Mouse (Mus musculus): ENCODE measurements around the gene Rrp1. TPM values are rescaled to one million over a fixed set of nuclear protein-coding genes. Genes with fewer than 3 reads are reported as not detected.
A peak's percentile ranks its signal among the peaks of the same experiment; 100 is the strongest.

Rrp1 gene
- total and polyA plus RNA-seq, 3 experiments = 273 to 417 TPM; not detected in 1

DNA sequence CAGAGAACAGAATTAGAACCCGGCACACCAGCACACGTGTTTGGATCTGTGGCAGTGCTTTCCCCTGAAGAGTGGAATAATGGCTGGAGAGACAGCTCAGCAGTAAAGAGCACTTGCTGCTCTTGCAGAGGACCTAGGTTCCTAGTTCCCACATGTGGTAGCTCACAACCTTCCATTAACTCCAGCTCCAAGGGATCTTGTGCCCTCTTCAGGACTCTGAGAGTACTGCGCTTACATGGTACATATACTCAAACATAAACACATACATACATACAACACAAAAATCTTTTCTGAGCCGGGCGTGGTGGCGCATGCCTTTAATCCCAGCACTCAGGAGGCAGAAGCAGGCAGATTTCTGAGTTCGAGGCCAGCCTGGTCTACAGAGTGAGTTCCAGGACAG lies 34.3 kb downstream of the Rrp1 start:
- H3K4me1 ChIP-seq (ENCODE audit: control insufficient read depth in 1 of 2, insufficient read depth in 2 of 2, low read length in 2 of 2) = peaks cover 0 to 2% of the 10 kb centered on the region in 2 experiments; a peak in 1 of 4 replicates
- H3K4me3 ChIP-seq (ENCODE audit: control insufficient read depth in 1 of 2, insufficient read depth in 1 of 2, low read depth in 2 of 2, low read length in 2 of 2) = no peak overlapping the region
- no peaks in the 10 kb centered on the region for H3K9me3 ChIP-seq (replicated peaks; ENCODE audit: insufficient read depth, low read length)
- H3K27me3 ChIP-seq (ENCODE audit: control insufficient read depth in 1 of 2, insufficient read depth in 2 of 2, low read length in 2 of 2) = no peaks in the 10 kb centered on the region; a peak in 1 of 4 replicates
- TF ChIP-seq RAD21 (IDR thresholded peaks at IDR 0.05; ENCODE audit: low read depth, low read length) (peak; percentile 22), CTCF (IDR thresholded peaks at IDR 0.05 in 2 of 3, conservative IDR thresholded peaks at IDR 0.05 in 1 of 3; ENCODE audit: control insufficient read depth in 1 of 3, insufficient read depth in 1 of 3, low read depth in 2 of 3, low read length in 3 of 3, poor library complexity in 1 of 3, severe bottlenecking in 1 of 3) (peak in 2 of 3 experiments; percentile 29 to 34; a peak in 3 of 6 replicates), ZMIZ1 (IDR thresholded peaks at IDR 0.05; ENCODE audit: low read depth, low read length) (no peak)
- no peak overlapping the region for H3K27ac ChIP-seq (ENCODE audit: control insufficient read depth, low read depth, low read length)
- no peaks in the 10 kb centered on the region for H3K79me2 ChIP-seq (ENCODE audit: control insufficient read depth, insufficient read depth, low read length, poor library complexity)
- peak; percentile 46 for DNase-seq (ENCODE audit: low read depth, low spot score)
- H3K9ac ChIP-seq (ENCODE audit: control insufficient read depth, low read depth, low read length, poor library complexity, severe bottlenecking) = no peak overlapping the region
- no peaks in the 10 kb centered on the region for H3K36me3 ChIP-seq (ENCODE audit: control insufficient read depth in 1 of 2, insufficient read depth in 2 of 2, low read length in 2 of 2)

DNA sequence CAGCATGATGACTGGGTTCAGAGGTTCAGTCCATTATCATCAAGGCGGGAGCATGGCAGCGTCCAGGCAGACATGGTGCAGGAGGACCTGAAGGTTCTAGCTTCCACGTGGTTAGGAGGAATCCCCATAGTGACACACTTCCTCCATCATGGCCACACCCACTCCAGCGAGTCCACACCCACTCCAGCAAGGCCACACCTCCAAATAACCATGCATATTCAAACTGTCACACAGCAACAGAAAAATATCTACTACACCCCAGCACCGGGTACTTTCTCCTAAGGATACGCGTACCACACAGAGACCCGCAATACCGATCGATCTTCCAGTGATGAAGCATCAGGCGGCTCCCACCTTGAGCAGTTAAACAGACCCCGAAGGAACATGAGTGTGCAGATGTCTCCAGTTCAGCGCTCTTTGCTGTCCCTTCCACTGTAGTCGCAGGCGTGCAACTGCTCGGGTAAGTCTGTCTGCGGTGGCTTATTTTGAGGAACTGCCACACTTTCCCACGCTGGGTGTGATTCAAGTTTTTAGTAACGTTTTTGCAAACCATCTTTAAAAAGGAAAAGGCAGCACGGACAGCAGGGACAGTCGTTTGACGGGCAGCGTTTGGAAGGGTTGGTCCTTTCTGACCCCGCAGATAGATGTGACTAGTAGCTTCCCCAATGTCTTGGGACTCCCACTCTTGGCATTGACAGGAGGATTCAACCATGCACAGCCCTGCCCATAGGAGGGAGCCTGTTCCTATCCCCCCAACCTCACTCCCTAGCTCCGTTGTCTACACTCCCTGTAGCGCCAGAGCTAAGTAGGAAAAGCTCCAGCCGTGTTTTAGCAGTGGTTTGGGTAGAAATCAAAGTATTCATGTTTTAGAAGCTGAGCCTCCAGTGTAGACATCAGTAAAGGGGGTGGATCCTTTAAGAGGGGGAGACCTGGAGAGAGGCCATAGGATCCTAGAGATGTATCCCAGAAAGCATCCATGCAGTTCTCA lies 39.9 kb downstream of the Rrp1 start:
- H3K4me3 ChIP-seq (ENCODE audit: control insufficient read depth in 1 of 2, insufficient read depth in 1 of 2, low read depth in 2 of 2, low read length in 2 of 2) = peak overlapping the region; percentile 48 to 77
- no peak overlapping the region for H3K27ac ChIP-seq (ENCODE audit: control insufficient read depth, low read depth, low read length)
- H3K79me2 ChIP-seq (ENCODE audit: control insufficient read depth, insufficient read depth, low read length, poor library complexity) = no peaks in the 10 kb centered on the region
- peaks cover 4 to 27% of the 10 kb centered on the region in 2 experiments; a peak in 3 of 4 replicates for H3K4me1 ChIP-seq (ENCODE audit: control insufficient read depth in 1 of 2, insufficient read depth in 2 of 2, low read length in 2 of 2)
- DNase-seq (ENCODE audit: low read depth, low spot score) = peak; percentile 93
- H3K9me3 ChIP-seq (replicated peaks; ENCODE audit: insufficient read depth, low read length) = no peaks in the 10 kb centered on the region
- peak overlapping the region; percentile 52 for H3K9ac ChIP-seq (ENCODE audit: control insufficient read depth, low read depth, low read length, poor library complexity, severe bottlenecking)
- peaks cover 0 to 6% of the 10 kb centered on the region in 2 experiments; a peak in 2 of 4 replicates for H3K36me3 ChIP-seq (ENCODE audit: control insufficient read depth in 1 of 2, insufficient read depth in 2 of 2, low read length in 2 of 2)
- no peaks in the 10 kb centered on the region for H3K27me3 ChIP-seq (ENCODE audit: control insufficient read depth in 1 of 2, insufficient read depth in 2 of 2, low read length in 2 of 2)
- TF ChIP-seq POLR2A (IDR thresholded peaks at IDR 0.05; ENCODE audit: control insufficient read depth in 1 of 2, insufficient read depth in 1 of 2, low read depth in 1 of 2, low read length in 2 of 2, poor library complexity in 1 of 2) (peak in 1 of 2 experiments; percentile 77; a peak in 2 of 4 replicates), TCF12 (IDR thresholded peaks at IDR 0.05; ENCODE audit: low read depth, low read length) (no peak), UBTF (IDR thresholded peaks at IDR 0.05; ENCODE audit: borderline replicate concordance, insufficient read depth, low read depth, low read length) (no peak), NELFE (IDR thresholded peaks at IDR 0.05; ENCODE audit: low read depth, low read length) (peak; percentile 65), MAX (IDR thresholded peaks at IDR 0.05; ENCODE audit: low read length) (peak; percentile 99), MYC (IDR thresholded peaks at IDR 0.05; ENCODE audit: low read depth, low read length) (peak; percentile 99), ZNF384 (IDR thresholded peaks at IDR 0.05; ENCODE audit: low read depth, low read length) (no peak), CHD2 (IDR thresholded peaks at IDR 0.05; ENCODE audit: low read length) (no peak; the same call in 1 of the 2 replicates), KAT2A (conservative IDR thresholded peaks at IDR 0.05; ENCODE audit: low read depth, low read length) (no peak), JUND (IDR thresholded peaks at IDR 0.05; ENCODE audit: low read depth, low read length) (no peak), EP300 (IDR thresholded peaks at IDR 0.05; ENCODE audit: low read depth in 1 of 2, low read length in 2 of 2) (peak in 1 of 2 experiments; percentile 20; a peak in 1 of 4 replicates), ETS1 (IDR thresholded peaks at IDR 0.05; ENCODE audit: low read depth, low read length) (0 out of 2 replicates have a peak, but pooled peaks have one; percentile 27), MAZ (IDR thresholded peaks at IDR 0.05; ENCODE audit: low read depth, low read length) (no peak), SIN3A (IDR thresholded peaks at IDR 0.05; ENCODE audit: low read length) (peak; percentile 88), HCFC1 (IDR thresholded peaks at IDR 0.05; ENCODE audit: low read depth, low read length) (peak; percentile 54), CHD1 (IDR thresholded peaks at IDR 0.05; ENCODE audit: low read depth, low read length) (no peak), POLR2AphosphoS2 (IDR thresholded peaks at IDR 0.05; ENCODE audit: low read length) (peak; percentile 61; the same call in 1 of the 2 replicates), MXI1 (IDR thresholded peaks at IDR 0.05; ENCODE audit: low read depth, low read length) (peak; percentile 100), ELF1 (IDR thresholded peaks at IDR 0.05; ENCODE audit: low read depth, low read length) (0 out of 2 replicates have a peak, but pooled peaks have one; percentile 11), USF1 (IDR thresholded peaks at IDR 0.05; ENCODE audit: low read depth, low read length) (peak; percentile 58), TBP (IDR thresholded peaks at IDR 0.05; ENCODE audit: low read depth, low read length) (peak; percentile 56), MEF2A (IDR thresholded peaks at IDR 0.05; ENCODE audit: extremely low read depth, insufficient replicate concordance, low read depth, low read length, poor library complexity, severe bottlenecking) (no peak), MYB (IDR thresholded peaks at IDR 0.05; ENCODE audit: low read depth, low read length) (peak; percentile 35; the same call in 1 of the 2 replicates), GATA1 (IDR thresholded peaks at IDR 0.05; ENCODE audit: low read depth, low read length) (no peak), ZC3H11A (IDR thresholded peaks at IDR 0.05; ENCODE audit: low read depth, low read length) (peak; percentile 9; the same call in 1 of the 2 replicates), SMC3 (IDR thresholded peaks at IDR 0.05; ENCODE audit: low read depth, low read length) (no peak)
